Mouse (Mus musculus): ENCODE data around the gene Cryge. TPM values are rescaled to one million over a fixed set of nuclear protein-coding genes. Genes with fewer than 3 reads are reported as not detected.
A peak's percentile ranks its signal among the peaks of the same experiment; 100 is the strongest.

Cryge gene
- total RNA-seq, 2 experiments from 2014 or later, result not detected

DNA sequence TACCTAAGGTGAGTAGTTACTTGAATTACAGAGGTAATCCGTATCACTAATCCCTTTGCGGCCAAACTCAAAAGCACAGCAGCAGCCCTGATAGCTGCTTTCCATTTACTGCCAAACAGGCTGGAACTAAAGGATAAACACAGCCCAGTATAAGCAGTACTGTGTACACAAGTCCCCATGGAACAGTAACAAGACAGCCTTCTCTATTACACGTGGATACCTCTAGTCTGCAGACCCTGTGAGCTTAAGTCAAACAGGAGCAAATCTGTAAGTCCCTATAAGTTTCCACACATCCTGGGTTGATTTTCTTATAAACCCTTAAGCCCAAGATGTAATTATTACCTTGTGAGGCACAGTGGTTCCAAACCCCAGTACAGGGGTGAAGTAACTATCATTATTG is 15.4 kb downstream of the Cryge start:
- intact Hi-C loops (cut with DNase I), result no loop called here
- DNase-seq (ENCODE audit: low spot score in 2 of 2), result no peak

DNA sequence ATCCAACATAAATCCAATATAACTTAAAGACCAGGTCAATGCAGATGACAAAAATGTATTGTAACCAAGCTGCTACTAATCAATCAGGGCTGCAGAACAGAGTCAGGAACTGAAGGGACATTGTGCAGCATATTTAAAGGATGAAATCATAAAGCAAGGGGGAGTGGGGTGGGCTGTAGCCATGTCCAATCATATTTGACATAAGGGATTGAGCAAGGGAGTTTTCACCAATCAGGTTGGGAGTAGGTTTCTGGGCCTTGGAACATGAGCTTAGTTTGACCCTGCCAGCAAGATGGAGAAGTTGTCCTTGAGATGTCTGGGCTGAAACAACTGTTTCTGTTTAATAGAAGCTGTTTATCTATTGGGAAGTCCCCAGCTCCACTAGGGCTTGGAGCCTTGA is 18.3 kb downstream of the Cryge start, which contains the start of gene Akr1cl:
Akr1cl (minus strand) TSS at position 119 of the 400 bp plus-strand sequence.
- DNase-seq (ENCODE audit: low spot score in 2 of 2), result no peak
- intact Hi-C loops (cut with DNase I), result no loop called here

DNA sequence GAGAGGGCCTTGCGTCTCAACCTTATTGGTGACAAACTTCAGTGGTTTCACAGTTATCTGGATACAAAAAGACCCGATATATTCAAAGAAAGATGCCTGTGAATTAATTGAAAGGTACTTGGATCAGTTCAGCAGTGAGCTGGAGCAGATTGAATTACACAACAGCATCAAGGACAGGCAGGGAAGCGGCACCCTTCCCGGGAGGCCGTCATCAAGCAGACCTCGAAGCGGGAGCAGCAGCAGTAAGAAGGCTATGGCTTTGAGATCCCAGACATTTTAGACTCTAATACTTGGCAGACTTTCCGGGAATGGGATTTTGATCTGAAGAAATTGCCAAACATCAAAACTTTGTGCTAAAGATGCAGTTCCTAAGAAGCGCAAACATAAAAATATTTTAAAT is 22.7 kb downstream of the Cryge start:
- intact Hi-C loops (cut with DNase I), result no loop called here
- DNase-seq (ENCODE audit: low spot score in 2 of 2), result no peak

DNA sequence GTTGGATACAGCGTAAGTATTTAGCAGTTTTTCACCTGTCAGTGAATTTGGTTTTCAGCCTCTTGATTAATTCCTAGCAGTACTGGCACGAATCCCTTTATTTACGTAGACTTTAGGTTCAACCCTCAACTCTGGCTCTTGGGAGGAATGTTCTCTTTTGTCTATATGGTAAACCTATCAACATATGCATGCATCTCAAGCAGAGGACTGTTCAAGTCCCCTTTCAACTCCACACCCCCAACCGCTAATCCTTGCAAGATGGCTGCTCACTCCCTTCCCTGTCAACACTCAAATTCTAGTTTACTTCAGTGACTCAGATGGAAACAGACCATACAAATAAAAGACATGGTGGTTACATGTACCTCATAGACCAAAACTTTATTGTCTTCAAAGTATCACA is 38.2 kb downstream of the Cryge start:
- intact Hi-C loops (cut with DNase I), result loop anchor here (5.0 kb wide), 2 partner anchors 275 to 1355 kb away; partner anchors contain the start of gene Fzd5
- no peak for DNase-seq (ENCODE audit: low spot score in 2 of 2)

DNA sequence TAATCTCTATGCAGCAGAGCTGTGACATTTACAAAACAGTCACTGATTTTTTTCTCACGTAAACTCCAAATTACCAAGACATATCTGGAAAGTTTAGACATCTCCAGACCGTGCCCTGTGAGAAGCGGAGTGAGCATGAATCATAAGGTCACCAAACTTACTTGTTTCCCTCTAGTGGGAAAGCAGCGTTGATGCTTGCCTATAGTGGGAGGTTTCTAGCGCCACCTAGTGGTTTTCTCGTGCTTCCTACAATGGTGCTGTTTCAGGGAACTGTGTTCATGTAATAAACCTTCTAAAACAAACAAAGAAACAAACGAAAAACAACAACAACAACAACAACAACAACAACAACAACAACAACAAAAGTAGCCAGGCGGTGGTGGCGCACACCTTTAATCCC is 40.8 kb downstream of the Cryge start:
- DNase-seq (ENCODE audit: low spot score in 2 of 2), result peak; percentile 73 to 81
- intact Hi-C loops (cut with DNase I), result loop anchor here (5.0 kb wide), 2 partner anchors 273 to 1353 kb away; partner anchors contain the start of gene Fzd5

DNA sequence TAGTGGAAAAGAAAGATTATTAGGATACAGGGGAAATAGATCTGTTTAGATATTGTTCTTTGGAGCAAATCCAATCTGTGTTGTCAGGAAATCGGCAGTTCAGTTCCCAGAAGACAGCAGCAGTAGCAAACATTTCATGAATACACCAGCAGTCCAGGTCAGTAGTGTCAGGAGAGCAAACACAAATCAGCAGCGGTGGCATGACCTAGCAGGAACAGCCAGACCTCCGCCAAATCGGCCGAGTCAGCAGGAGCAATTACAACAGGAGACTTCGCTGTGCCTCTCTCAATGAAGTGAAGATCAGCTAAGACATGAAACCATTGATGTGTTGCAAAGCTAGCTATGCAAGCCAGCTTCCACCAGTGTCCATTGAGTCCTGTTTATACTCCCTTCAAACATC is 45.4 kb downstream of the Cryge start:
- intact Hi-C loops (cut with DNase I), result loop anchor here (10.0 kb wide), 1 partner anchor 391 kb away; the partner anchor contains the start of gene Mettl21a
- no peak for DNase-seq (ENCODE audit: low spot score in 2 of 2)

DNA sequence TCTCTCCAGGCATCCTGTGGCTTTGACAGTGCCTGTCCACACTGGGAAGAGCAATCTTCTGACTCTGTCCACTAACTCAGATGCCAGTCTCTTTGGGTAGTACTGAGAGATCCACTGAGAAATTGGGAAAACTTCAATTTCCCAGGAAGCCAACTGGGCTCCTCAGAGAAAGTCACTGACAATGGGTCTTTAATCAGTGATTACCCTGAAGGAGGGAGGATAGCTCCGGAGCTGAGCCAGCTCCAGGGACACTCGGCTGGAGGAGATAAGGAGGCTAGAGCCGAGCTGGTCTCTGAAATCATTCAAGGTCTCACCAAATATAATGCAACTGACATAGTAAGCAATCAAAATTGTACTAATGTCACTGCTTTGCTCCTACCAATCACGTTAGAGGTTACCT is 46.4 kb downstream of the Cryge start:
- intact Hi-C loops (cut with DNase I), result loop anchor here (10.0 kb wide), 1 partner anchor 390 kb away; the partner anchor contains the start of gene Mettl21a

More for the DNA sequence above, 46.4 kb downstream of the Cryge start:
- no peak for DNase-seq (ENCODE audit: low spot score in 2 of 2)

Other genes with a start within 250 kb of the Cryge start
- 10 to 100 TPM; 29.5 to 30.0 TPM for gene Plekhm3, start 94.3 kb downstream of the Cryge start, total RNA-seq (2021)
- gene Akr1cl, start 18.4 kb downstream of the Cryge start, total RNA-seq (2021), result not detected
- gene Crygd, start 12.3 kb upstream of the Cryge start, total RNA-seq (2021), result not detected
- gene Crygc, start 22.5 kb upstream of the Cryge start, total RNA-seq (2021), result not detected
- gene Crygb, start 31.1 kb upstream of the Cryge start, total RNA-seq (2021), result not detected
- 1 to 10 TPM; 1.4 to 1.6 TPM for gene Cryga, start 52.2 kb upstream of the Cryge start, total RNA-seq (2021)
- not detected for gene Gm28845, start 68.4 kb upstream of the Cryge start, total RNA-seq (2021)
- gene D630023F18Rik, start 72.1 kb upstream of the Cryge start, total RNA-seq (2021), result 10 to 100 TPM; 10.5 to 15.8 TPM
- 10 to 100 TPM; 52.8 to 67.6 TPM for gene Idh1, start 135.4 kb upstream of the Cryge start, total RNA-seq (2021)
- 10 to 100 TPM; 40.6 to 43.2 TPM for gene Pikfyve, start 135.5 kb upstream of the Cryge start, total RNA-seq (2021)
- gene Pth2r, start 230.9 kb upstream of the Cryge start, total RNA-seq (2021), result 1 to 10 TPM; 3.4 to 3.7 TPM